Mouse (Mus musculus) liver, postnatal 0 days (tissue): ENCODE measurements around the gene Hapln3.

ENCODE experiments used
- CTCF ChIP-seq: sonication (generic); IDR thresholded peaks from 2 replicates; pipeline ENCODE4 v1.5.1; 2016; ENCODE audit warnings: antibody characterized with exemption, low read depth
- EP300 ChIP-seq: IDR thresholded peaks from 2 replicates; pipeline ENCODE4 v1.6.1; 2016; ENCODE audit warnings: antibody characterized with exemption, low read depth, mild to moderate bottlenecking

DNA sequence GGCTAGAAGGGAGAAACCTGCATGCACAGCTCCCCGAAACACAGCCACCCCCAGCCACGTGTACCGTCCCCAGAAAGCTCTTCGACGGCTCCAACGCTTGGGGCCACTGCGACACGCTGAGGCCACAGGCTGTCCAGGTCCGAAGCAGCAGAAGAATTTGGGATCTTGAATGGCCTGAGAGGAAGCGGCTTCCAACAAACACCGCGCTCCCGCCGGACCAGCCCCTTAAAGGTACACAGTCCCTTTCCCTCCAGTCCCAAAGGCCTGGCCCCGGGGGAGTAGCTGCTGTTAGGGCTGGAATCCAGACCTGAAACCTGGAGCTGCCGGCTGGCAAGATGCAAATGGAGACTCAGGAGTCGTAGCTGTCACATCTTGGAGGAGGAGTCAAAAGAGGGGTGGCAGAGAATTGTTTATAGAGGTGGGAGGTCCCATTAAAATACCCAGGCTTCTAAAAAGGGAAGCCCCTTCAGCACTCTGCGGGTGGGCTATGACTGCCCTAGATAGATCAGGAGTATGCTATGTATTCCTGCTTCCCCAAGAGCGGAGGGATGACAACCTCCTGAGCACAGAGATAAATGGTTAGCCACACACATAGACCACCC is at the start of gene Hapln3:
- TF ChIP-seq CTCF (no peak), EP300 (no peak)
